In the genomic region with DNA sequence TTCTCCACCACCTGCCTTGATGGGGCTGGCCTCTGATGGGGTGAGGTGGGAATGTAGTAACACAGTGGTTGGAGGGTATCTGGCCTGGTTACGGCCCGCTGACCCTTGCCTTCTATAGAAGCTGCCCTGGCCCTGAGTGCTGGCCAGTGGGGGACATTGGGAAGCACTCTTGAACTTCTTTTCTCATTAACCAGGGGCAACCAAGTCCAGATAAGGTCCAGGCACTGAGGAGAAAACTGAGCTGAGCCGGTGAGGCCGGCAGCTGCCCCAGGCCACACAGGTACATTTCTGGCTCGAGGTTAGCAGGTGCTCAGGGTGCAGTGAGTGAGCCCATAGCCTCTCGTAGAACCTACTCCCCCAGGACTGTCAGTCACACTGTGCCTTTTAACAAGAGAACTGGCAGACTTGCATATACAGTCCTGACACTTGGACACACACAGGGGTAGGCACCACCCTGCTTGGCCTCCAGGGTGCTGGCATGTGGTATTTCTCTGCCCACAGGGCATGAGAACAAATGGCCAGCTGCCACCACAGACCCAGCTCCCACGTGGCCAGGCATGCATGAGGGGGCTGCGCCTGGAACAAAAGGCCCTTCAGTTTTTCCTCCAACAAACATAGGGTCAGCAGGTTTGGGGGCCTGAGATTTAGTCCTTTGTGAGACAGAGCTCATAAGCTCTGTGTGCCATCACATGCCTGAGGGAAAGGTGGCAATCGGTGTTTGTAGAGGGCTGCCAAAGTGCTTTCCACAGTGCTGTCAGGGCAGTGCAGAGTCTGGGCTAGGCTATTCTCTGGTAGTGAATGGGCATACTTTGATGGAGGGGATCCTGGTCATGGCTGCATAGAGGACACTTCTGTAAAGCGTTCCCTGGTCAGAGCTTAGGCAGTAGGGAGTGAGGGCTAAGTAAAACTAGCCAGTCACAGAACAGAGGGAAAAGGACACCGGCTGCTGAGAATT, we compare ENCODE assay signal across 10 mouse cellular contexts. TPM values are rescaled to one million over a fixed set of nuclear protein-coding genes. Genes with fewer than 3 reads are reported as not detected.
DNase-seq lines count a peak whose midpoint lies in the region; ATAC-seq and TF ChIP-seq lines count a peak whose summit lies in the region.
"Had no signal": no experiment of that assay in that cellular context is flagged by ENCODE, and none has a peak within 500 bp of the region (broad histone marks: within the 10 kb centered on the region; RNA-seq: fewer than 3 reads in every experiment).

No protein-coding gene starts in this region.

- H3K27me3 ChIP-seq in forebrain, embryonic 12.5 days = no peaks in the 10 kb centered on the region
- H3K27me3 ChIP-seq in kidney, embryonic 14.5 days (ENCODE audit: control insufficient read depth, insufficient read depth, low read length) = no peaks in the 10 kb centered on the region
- no peaks in the 10 kb centered on the region for H3K27me3 ChIP-seq in midbrain, postnatal 0 days (ENCODE audit: insufficient read depth, low read length)
- H3K27me3 ChIP-seq: embryonic facial prominence, embryonic 15.5 days had no signal

- H3K36me3 ChIP-seq in forebrain, embryonic 12.5 days (replicated peaks) = peaks cover 6% of the 10 kb centered on the region; the same call in 1 of the 2 replicates
- no peaks in the 10 kb centered on the region for H3K36me3 ChIP-seq in kidney, embryonic 14.5 days (ENCODE audit: control insufficient read depth, insufficient read depth, low read length)
- no peaks in the 10 kb centered on the region for H3K36me3 ChIP-seq in midbrain, postnatal 0 days (ENCODE audit: insufficient read depth, low read length)
- H3K36me3 ChIP-seq: embryonic facial prominence, embryonic 15.5 days had no signal

- H3K4me2 ChIP-seq in forebrain, embryonic 12.5 days = no peak overlapping the region
- H3K4me2 ChIP-seq in kidney, embryonic 14.5 days (replicated peaks; ENCODE audit: low read depth, low read length) = no peak overlapping the region
- no peak overlapping the region for H3K4me2 ChIP-seq in midbrain, postnatal 0 days (ENCODE audit: low read depth, low read length, poor library complexity, severe bottlenecking)
- H3K4me2 ChIP-seq: embryonic facial prominence, embryonic 15.5 days had no signal

- peak overlapping the region; percentile 56 for H3K27ac ChIP-seq in forebrain, embryonic 12.5 days
- peak overlapping the region; percentile 30; the same call in 1 of the 2 replicates for H3K27ac ChIP-seq in kidney, embryonic 14.5 days (ENCODE audit: low read depth, low read length)
- 0 out of 2 replicates have a peak overlapping the region, but pooled peaks have one; percentile 32 for H3K27ac ChIP-seq in midbrain, postnatal 0 days (ENCODE audit: low read depth, low read length)
- H3K27ac ChIP-seq: embryonic facial prominence, embryonic 15.5 days had no signal

- H3K4me3 ChIP-seq in forebrain, embryonic 12.5 days (replicated peaks) = no peak overlapping the region
- no peak overlapping the region for H3K4me3 ChIP-seq in kidney, embryonic 14.5 days (ENCODE audit: low read length)
- H3K4me3 ChIP-seq in midbrain, postnatal 0 days (ENCODE audit: low read depth, low read length) = no peak overlapping the region
- H3K4me3 ChIP-seq: embryonic facial prominence, embryonic 15.5 days had no signal

- 75% methylated on average over 11 of the region's 11 CpGs for WGBS in forebrain, embryonic 12.5 days
- 64% methylated on average over 11 of the region's 11 CpGs for WGBS in kidney, embryonic 14.5 days
- WGBS in midbrain, postnatal 0 days = 64% methylated on average over 11 of the region's 11 CpGs

- H3K4me1 ChIP-seq in forebrain, embryonic 12.5 days = peaks cover 40% of the 10 kb centered on the region
- peaks cover 19% of the 10 kb centered on the region; the same call in 1 of the 2 replicates for H3K4me1 ChIP-seq in kidney, embryonic 14.5 days (ENCODE audit: control insufficient read depth, insufficient read depth, low read length)
- H3K4me1 ChIP-seq in midbrain, postnatal 0 days (ENCODE audit: insufficient read depth, low read length) = peaks cover 7% of the 10 kb centered on the region; the same call in 1 of the 2 replicates

- H3K9me3 ChIP-seq in forebrain, embryonic 12.5 days = no peaks in the 10 kb centered on the region
- no peaks in the 10 kb centered on the region for H3K9me3 ChIP-seq in kidney, embryonic 14.5 days (ENCODE audit: control insufficient read depth, low read length)
- no peaks in the 10 kb centered on the region for H3K9me3 ChIP-seq in midbrain, postnatal 0 days (ENCODE audit: low read length)
- H3K9me3 ChIP-seq: embryonic facial prominence, embryonic 15.5 days had no signal

- peak; percentile 59; the same call in 1 of the 2 replicates for ATAC-seq in forebrain, embryonic 12.5 days (ENCODE audit: low FRiP score)
- peak; percentile 53 for ATAC-seq in kidney, embryonic 14.5 days (ENCODE audit: low FRiP score, low TSS enrichment)
- ATAC-seq in midbrain, postnatal 0 days (ENCODE audit: low FRiP score) = peak; percentile 33; the same call in 1 of the 2 replicates
- ATAC-seq in granulocyte monocyte progenitor cell, adult 5-6 weeks (replicated peaks; ENCODE audit: poor library complexity, severe bottlenecking) = no peak

- H3K9ac ChIP-seq in forebrain, embryonic 12.5 days = peak overlapping the region; percentile 34; the same call in 1 of the 2 replicates
- H3K9ac ChIP-seq in kidney, embryonic 14.5 days (ENCODE audit: low read depth, low read length) = no peak overlapping the region; the same call in 1 of the 2 replicates
- H3K9ac ChIP-seq in midbrain, postnatal 0 days (replicated peaks; ENCODE audit: low read length, poor library complexity, severe bottlenecking) = no peak overlapping the region; the same call in 1 of the 2 replicates
- H3K9ac ChIP-seq: embryonic facial prominence, embryonic 15.5 days had no signal

- no peak for TF ChIP-seq CTCF in midbrain, postnatal 0 days (IDR thresholded peaks at IDR 0.05)

- DNase-seq in heart, adult 11 months = peak; percentile 97
- no peak for DNase-seq in heart, adult 8-10 months (ENCODE audit: low spot score)
- DNase-seq in Muller cell, postnatal 12 days (ENCODE audit: inconsistent ontology term) = peak; percentile 85
- DNase-seq in midbrain, postnatal 0 days (ENCODE audit: low spot score) = peak; percentile 46
- DNase-seq in c-Kit-positive CD71-positive TER-119-positive erythroid progenitor cells, embryonic 14.5 days (ENCODE audit: low spot score) = no peak

RNA-seq across cellular contexts. Expression of gene Pacs2, which starts 18.3 kb away (rescaled TPM):
- 10 to 100 TPM; 30.4 to 38.2 (median 36.1) TPM for total RNA-seq in heart, adult 8-10 months (2022)
- 26.3 and 27.6 TPM in 2 replicates for polyA plus RNA-seq in forebrain, embryonic 12.5 days (2016; fragmentation: Nextera tagmentation; extraction: Ambion mirVana)
- polyA plus RNA-seq in kidney, embryonic 14.5 days (2014; fragmentation: Nextera tagmentation; extraction: Ambion mirVana) = 12.6 and 14.6 TPM in 2 replicates
- total RNA-seq in midbrain, postnatal 0 days (2014; rRNA removed) = 133 and 162 TPM in 2 replicates
- polyA plus RNA-seq in midbrain, postnatal 0 days (2015; fragmentation: Nextera tagmentation; extraction: Ambion mirVana) = 22.4 and 25.8 TPM in 2 replicates
- 23.7 and 28.5 TPM in 2 replicates for total RNA-seq in granulocyte monocyte progenitor cell, adult 5-6 weeks (2014; fragmentation: Nextera tagmentation)
- 6.9 and 8.8 TPM in 2 replicates for total RNA-seq in granulocyte monocyte progenitor cell, adult 5-6 weeks (2017)

RNA-seq across cellular contexts. Expression of gene Brf1, which starts 32.1 kb away (rescaled TPM):
- 10 to 100 TPM; 22.9 to 28.1 (median 24.6) TPM for total RNA-seq in heart, adult 8-10 months (2022)
- 70.2 and 74.2 TPM in 2 replicates for polyA plus RNA-seq in forebrain, embryonic 12.5 days (2016; fragmentation: Nextera tagmentation; extraction: Ambion mirVana)
- polyA plus RNA-seq in kidney, embryonic 14.5 days (2014; fragmentation: Nextera tagmentation; extraction: Ambion mirVana) = 38.2 and 75.6 TPM in 2 replicates
- 42.1 and 51.3 TPM in 2 replicates for total RNA-seq in midbrain, postnatal 0 days (2014; rRNA removed)
- polyA plus RNA-seq in midbrain, postnatal 0 days (2015; fragmentation: Nextera tagmentation; extraction: Ambion mirVana) = 34.9 and 39.0 TPM in 2 replicates
- total RNA-seq in granulocyte monocyte progenitor cell, adult 5-6 weeks (2014; fragmentation: Nextera tagmentation) = 38.7 and 42.6 TPM in 2 replicates
- total RNA-seq in granulocyte monocyte progenitor cell, adult 5-6 weeks (2017) = 28.1 and 41.3 TPM in 2 replicates

RNA-seq across cellular contexts. Expression of gene Tex22, which starts 41.7 kb away (rescaled TPM):
- not detected for total RNA-seq in heart, adult 8-10 months (2022)
- 0.26 TPM in 1 of 2 replicates, not detected in the other for polyA plus RNA-seq in forebrain, embryonic 12.5 days (2016; fragmentation: Nextera tagmentation; extraction: Ambion mirVana)
- not detected in 2 replicates for polyA plus RNA-seq in kidney, embryonic 14.5 days (2014; fragmentation: Nextera tagmentation; extraction: Ambion mirVana)
- 0.85 and 2.2 TPM in 2 replicates for total RNA-seq in midbrain, postnatal 0 days (2014; rRNA removed)
- polyA plus RNA-seq in midbrain, postnatal 0 days (2015; fragmentation: Nextera tagmentation; extraction: Ambion mirVana) = 0.15 TPM in 1 of 2 replicates, not detected in the other
- total RNA-seq in granulocyte monocyte progenitor cell, adult 5-6 weeks (2014; fragmentation: Nextera tagmentation) = not detected in 2 replicates
- total RNA-seq in granulocyte monocyte progenitor cell, adult 5-6 weeks (2017) = not detected in 2 replicates
- polyA plus RNA-seq: embryonic facial prominence, embryonic 15.5 days; stomach, embryonic 16.5 days had no signal

RNA-seq across cellular contexts. Expression of gene Btbd6, which starts 56.3 kb away (rescaled TPM):
- 10 to 100 TPM; 21.6 to 29.6 (median 26.3) TPM for total RNA-seq in heart, adult 8-10 months (2022)
- polyA plus RNA-seq in forebrain, embryonic 12.5 days (2016; fragmentation: Nextera tagmentation; extraction: Ambion mirVana) = 28.2 and 29.2 TPM in 2 replicates
- 22.3 and 23.1 TPM in 2 replicates for polyA plus RNA-seq in kidney, embryonic 14.5 days (2014; fragmentation: Nextera tagmentation; extraction: Ambion mirVana)
- 79.0 and 81.6 TPM in 2 replicates for total RNA-seq in midbrain, postnatal 0 days (2014; rRNA removed)
- 58.4 and 61.9 TPM in 2 replicates for polyA plus RNA-seq in midbrain, postnatal 0 days (2015; fragmentation: Nextera tagmentation; extraction: Ambion mirVana)
- 2.4 and 10.5 TPM in 2 replicates for total RNA-seq in granulocyte monocyte progenitor cell, adult 5-6 weeks (2014; fragmentation: Nextera tagmentation)
- total RNA-seq in granulocyte monocyte progenitor cell, adult 5-6 weeks (2017) = 3.3 and 6.8 TPM in 2 replicates

Comparison
In these comparisons a context has a peak if more than half of its experiments do, and no peak if none do; other contexts are left out.
1. DNase-seq: peak in heart, adult 11 months (single experiment), Muller cell, postnatal 12 days (single experiment) and midbrain, postnatal 0 days (single experiment); none in heart, adult 8-10 months (single experiment) and c-Kit-positive CD71-positive TER-119-positive erythroid progenitor cells, embryonic 14.5 days (single experiment).
2. Peak in every context shown above with its lines, with median percentiles within 50 percentile points of each other: H3K27ac ChIP-seq.